Mouse (Mus musculus): Measurements from ENCODE around the gene Patl1.

DNA sequence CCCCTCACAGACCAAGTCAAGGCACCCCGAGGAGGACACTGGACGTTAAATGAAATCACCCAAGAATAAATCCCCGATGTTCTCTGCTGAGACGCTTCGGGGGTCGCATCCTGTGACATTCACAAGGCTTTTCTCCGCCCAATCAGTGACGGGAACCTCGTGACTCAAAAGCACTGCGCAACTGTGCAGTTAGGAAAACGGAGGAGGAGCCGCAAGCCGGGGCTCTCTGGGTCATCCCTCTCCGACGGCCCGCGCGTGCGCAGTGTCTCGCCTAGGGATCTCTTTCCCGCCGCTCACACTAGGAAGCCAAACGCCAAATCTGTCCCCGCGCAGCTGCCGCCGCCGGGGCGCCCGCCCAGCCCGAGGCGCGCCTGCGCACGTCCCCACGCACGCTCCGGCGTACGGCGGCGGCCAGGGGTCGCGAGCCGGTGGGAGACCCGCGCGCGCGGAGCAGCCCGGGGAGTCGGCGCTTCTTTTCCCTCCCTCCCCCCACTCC, at the start of gene Patl1:
- TF ChIP-seq CTCF (IDR thresholded peaks at IDR 0.05; ENCODE audit: low read depth, low read length) (no peak), POLR2A (IDR thresholded peaks at IDR 0.05; ENCODE audit: insufficient read depth, low read length) (peak; percentile 60), EP300 (IDR thresholded peaks at IDR 0.05; ENCODE audit: insufficient read depth, low read depth, low read length) (no peak)
